Mouse (Mus musculus) neutrophil, adult 65 days (primary cell): Measurements from ENCODE around the gene Ntrk1. TPM values are rescaled to one million over a fixed set of nuclear protein-coding genes. Genes with fewer than 3 reads are reported as not detected.

Experiments
- total RNA-seq: library from RNA; stranded (reverse); gene quantifications from 2 replicates; pipeline ENCODE4 v1.2.4, GENCODE M21; 2023

The Ntrk1 gene
- total RNA-seq = not detected in 2 replicates

DNA sequence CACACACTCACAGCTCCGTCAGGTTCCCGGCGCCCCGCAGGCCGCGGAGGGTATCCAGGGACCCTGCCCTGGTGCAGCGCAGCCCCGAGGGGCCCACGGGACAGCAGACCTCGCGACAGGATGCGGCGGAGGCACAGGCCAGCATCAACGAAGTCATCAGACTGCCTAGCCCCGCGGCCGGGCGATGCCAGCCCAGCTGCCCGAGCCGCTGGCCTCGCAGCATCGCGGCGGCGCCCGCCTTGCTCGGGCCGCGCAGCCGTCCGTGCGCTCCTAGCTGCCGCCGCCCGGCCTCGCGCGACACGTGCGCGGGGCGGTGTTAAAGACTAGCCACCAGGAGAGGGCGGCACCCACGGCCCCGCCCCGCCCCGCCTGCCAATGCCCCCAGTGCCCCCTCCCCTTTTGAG lies at the start of gene Ntrk1:
Gene Ntrk1, minus strand, starts transcription at position 241 of the 404 bp plus-strand sequence.

DNA sequence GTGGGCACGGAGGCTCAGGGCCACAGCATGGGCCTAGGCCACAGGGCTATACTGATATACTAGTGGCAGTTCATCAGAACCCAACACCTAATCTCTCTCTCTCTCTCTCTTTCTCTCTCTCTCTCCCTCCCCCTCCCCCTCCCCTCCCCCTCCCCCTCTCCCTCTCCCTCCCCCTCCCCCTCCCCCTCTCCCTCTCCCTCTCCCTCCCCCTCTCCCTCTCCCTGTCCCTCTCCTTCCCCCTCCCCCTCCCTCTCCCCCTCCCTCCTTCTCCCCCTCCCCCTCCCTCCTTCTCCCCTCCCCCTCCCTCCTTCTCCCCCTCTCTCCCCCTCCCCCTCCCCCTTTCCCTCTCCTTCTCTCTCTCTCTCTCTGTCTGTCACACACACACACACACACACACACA lies 29.2 kb upstream of the Ntrk1 start, which contains the start of gene Pear1:
Gene Pear1, minus strand, starts transcription at position 101 of the 400 bp plus-strand sequence.

GRCm38 (mm10) chr3:87796736-87797334 lies 1.9 kb upstream of the Ntrk1 start, which contains the start of gene Insrr:
Gene Insrr, plus strand, starts transcription at chr3:87796951.

GRCm38 (mm10) chr3:87748431-87748830 lies 46.5 kb downstream of the Ntrk1 start, which contains the start of gene Lrrc71:
Gene Lrrc71, minus strand, starts transcription at chr3:87748625.

Other genes starting within 250 kb of the Ntrk1 start
- 23.5 and 27.2 TPM in 2 replicates for gene Arhgef11, start 177.6 kb downstream of the Ntrk1 start, total RNA-seq
- gene Lrrc71, start 46.5 kb downstream of the Ntrk1 start, total RNA-seq = 0.27 and 3.5 TPM in 2 replicates
- not detected in 2 replicates for gene Insrr, start 1.8 kb upstream of the Ntrk1 start, total RNA-seq
- 0.34 and 1.5 TPM in 2 replicates for gene Pear1, start 29.1 kb upstream of the Ntrk1 start, total RNA-seq
- gene Sh2d2a, start 51.6 kb upstream of the Ntrk1 start, total RNA-seq = 0.88 and 1.2 TPM in 2 replicates
- gene Prcc, start 90.4 kb upstream of the Ntrk1 start, total RNA-seq = 26.9 and 29.1 TPM in 2 replicates
- 80.4 and 98.0 TPM in 2 replicates for gene Hdgf, start 111.2 kb upstream of the Ntrk1 start, total RNA-seq
- gene Mrpl24, start 124.3 kb upstream of the Ntrk1 start, total RNA-seq = 62.4 and 72.9 TPM in 2 replicates
- 21.0 and 25.9 TPM in 2 replicates for gene Isg20l2, start 135.2 kb upstream of the Ntrk1 start, total RNA-seq
- gene Rrnad1, start 135.6 kb upstream of the Ntrk1 start, total RNA-seq = 10.7 and 10.8 TPM in 2 replicates
- 0.54 and 0.66 TPM in 2 replicates for gene Crabp2, start 153.5 kb upstream of the Ntrk1 start, total RNA-seq
- gene Nes, start 175.9 kb upstream of the Ntrk1 start, total RNA-seq = not detected in 2 replicates
- not detected in 2 replicates for gene Bcan, start 205.1 kb upstream of the Ntrk1 start, total RNA-seq
- gene Hapln2, start 232.4 kb upstream of the Ntrk1 start, total RNA-seq = not detected in 2 replicates
- 2.7 and 3.8 TPM in 2 replicates for gene Gpatch4, start 247.9 kb upstream of the Ntrk1 start, total RNA-seq